Mouse (Mus musculus): ENCODE measurements around the gene Myt1l. TPM values are rescaled to one million over a fixed set of nuclear protein-coding genes. Genes with fewer than 3 reads are reported as not detected.
A peak's percentile ranks its signal among the peaks of the same experiment; 100 is the strongest.

The Myt1l gene
- total RNA-seq, 4 experiments from 2014 or later, result 184 to 212 (median 200) TPM

DNA sequence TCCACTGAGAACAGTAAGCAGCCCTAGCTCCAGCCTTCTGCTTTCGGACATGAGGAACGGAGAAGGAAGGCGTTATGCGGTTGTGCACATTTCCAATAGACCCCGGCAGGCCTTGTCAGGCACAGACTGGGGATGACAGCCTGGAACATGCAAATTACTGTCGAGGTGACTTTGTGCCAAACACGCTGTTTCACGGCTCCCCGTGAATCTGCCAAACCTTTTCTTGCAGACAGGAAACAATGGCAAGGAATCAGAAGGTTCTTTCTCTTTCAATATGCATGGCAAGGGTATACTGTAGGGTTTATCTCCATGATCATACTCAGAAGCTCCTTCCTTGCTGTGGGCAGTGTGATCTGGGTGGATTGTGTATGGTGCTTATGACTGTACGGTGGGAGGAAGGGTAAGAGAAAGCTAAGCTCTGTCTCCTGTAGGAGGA, 127.0 kb downstream of the Myt1l start:
- peak; percentile 50 to 59 for DNase-seq (ENCODE audit: low spot score in 2 of 2)

DNA sequence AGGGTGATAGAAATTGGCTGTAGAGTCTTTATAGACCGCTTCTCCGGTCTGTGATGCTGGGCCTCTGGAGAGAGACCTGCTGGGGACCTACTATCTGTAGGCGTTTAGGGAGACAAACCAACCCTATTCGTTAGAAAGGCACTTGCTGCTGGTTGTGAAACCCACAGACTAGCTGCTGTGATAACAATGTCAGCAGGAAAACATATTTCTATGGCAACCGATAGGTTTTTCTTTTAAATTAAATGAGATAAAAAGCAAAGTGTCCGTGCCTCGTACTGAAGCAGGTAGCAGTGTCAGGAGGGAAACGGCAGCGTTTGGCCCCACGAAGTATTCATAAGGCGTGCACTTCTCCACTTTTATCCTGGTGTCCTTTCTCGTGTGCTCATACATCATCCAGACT, 127.5 kb downstream of the Myt1l start:
- DNase-seq (ENCODE audit: low spot score in 2 of 2), result no peak

DNA sequence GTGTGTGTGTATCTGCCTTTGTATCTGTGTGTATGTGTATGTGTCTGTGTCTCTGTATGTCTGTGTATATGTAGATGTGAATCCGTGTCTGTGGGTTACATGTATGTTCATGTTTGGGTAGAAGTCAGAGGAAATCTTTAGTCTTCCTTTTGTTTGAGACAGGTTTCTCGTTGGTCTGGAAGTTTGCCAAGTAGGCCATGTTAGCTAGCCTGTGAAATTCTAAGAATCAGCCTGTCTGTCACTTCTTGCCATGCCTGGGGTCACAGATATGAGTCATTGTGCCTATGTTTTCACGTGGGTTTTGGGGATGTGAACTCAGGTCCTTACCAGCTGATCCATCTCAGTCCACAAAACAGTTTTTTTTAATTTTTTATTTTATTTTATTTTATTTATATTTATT, 128.9 kb downstream of the Myt1l start:
- DNase-seq (ENCODE audit: low spot score in 2 of 2), result no peak

DNA sequence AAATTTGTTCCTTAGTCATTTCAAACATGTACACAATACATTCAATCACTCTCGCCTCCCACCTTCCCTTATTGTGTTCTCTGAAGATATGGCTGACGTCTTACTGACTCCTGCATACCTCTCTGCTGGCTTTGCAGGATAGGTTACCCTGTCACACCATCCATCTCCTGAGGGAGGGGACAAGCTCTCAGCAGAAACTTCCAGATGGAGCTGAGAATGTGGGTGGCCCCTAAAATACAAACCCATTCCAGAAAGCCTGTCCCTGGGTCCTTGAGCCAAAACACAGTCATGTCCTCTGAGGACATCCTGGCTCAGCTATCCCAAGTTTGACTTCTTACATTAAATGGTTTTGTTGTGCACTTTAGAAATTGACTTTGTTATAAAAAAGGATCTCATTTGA, 129.7 kb downstream of the Myt1l start:
- no peak for DNase-seq (ENCODE audit: low spot score in 2 of 2)

DNA sequence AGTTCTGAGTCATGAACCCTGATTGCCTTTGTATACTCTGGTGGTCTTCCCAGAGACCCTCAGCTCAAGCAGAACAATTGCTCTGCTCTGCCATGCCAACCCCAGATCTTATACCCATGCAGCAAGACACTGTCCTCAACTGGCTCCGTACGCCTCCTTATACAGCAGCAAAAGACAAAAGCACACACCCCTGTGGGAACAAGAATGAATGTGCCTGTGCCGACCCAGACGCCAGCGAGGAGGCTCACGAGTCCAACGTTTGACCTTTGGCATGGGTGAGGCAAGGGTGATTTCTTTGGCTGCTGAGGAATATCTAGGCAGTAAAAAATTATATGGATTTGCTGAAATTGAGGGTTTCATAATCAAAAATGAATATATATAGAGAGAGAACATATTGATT, 143.8 kb downstream of the Myt1l start:
- DNase-seq (ENCODE audit: low spot score in 2 of 2), result no peak

DNA sequence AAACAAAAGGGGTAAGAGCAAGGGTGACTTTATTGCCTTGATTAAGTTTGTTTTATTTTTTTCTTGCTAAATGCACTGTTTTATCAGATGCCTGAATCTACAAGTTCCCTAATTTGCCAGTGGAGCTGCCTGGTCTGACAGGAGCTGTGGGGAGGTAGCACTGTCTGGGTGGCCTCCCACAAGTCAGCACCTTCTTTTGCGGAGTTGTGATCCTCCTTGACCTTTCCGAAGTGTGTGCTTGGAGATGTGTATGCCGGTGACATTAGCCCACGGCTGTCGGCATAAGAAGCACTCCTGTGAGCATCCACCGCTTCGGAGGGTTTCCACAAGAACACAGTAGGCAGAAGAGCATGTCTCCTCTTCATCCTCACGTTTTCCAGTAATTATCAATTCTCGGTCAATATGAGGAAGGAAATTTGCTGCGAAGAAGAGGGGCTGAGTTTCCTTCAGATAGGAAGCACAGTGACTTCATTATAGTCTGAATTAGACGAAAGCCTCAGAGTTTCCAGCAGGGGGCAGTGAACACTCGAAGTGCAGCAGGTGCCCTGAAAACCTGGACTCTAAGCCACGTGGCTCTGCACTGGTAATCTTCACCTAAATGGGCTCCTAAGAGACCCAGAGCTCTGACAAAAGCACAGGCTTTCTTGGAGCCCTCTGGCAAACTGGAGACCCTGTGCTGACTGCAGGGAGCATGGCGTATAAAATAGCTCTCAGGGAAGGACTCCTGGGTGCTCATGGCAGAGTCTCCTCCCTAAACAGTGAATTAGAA, 147.6 kb downstream of the Myt1l start:
- peak; percentile 64 to 72 for DNase-seq (ENCODE audit: low spot score in 2 of 2)

DNA sequence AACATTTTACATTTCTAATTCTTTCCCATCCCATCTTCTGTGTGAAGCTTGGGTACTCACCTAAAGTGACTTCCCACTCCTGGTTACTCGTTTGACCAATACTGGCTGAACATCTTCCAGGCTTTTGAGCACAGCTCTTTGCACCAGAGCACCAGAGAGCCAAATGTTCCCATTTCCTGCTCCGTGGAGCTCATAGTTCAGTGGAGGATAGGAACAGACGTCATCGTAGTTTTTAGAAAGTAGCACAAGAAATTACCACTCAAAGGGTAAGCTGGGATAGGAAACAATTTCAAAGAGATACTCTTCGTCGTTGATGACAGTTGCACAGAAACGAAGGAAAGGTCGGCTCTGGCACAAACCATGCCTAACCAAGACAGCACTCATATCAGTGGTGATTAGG, 154.2 kb downstream of the Myt1l start:
- no peak for DNase-seq (ENCODE audit: low spot score in 2 of 2)

DNA sequence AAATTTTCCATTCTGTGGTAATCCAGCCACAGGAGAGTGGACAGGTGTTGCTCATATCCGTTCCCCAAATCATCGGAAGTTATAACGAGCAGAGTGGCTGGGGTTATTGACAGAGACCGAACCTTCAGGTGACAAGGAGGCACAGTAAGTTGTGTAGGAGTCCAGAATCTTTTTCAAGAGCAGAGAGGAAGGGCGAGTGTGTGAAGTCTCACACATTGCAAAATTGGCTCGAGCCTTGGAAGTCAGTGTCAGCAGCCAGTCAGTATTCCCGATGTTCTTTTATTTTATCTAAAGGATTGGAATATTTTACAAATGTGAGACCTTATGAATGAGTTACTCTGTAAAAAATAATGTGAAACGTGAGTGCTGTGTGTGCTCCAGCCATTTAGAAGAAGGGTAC, 154.8 kb downstream of the Myt1l start:
- DNase-seq (ENCODE audit: low spot score in 2 of 2), result no peak

DNA sequence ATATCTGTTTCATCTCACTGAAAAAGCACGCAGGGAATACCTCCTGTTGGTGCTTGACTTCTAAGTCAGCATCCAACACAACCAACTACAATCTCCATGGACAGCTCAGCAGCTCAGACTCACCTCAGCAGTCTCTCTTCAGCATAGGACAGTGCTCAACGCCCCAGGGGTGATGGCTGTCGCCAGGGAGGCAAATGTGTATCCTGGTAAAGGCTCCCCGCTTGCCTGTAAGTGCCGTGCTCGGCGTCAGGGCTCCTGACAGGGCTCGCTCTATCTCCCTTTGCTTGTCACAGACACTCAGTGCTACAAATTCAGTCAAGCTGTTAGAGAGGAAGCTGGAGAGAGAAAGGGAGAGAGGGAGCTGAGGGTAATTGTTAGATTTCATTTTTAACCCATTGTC, 158.1 kb downstream of the Myt1l start:
- DNase-seq (ENCODE audit: low spot score in 2 of 2), result no peak

DNA sequence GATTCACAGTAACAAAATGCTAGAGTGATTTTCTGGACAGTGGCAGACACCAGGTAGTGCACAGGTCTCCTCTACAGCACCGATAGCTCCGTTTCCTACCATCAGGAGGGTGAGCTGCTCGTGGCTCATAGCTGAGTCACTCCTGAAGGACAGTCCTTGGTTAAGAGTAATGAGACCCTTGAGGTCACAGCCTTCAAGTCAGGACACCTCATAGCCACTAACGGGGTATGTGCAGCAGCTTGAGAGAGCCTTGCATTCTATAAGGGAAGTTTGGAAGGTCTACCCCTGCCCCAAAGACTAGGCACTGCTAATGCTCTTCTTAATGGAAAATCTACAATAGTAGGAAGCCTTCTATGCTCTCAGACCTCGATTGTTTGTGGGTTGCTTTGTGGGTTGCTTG, 163.4 kb downstream of the Myt1l start:
- no peak for DNase-seq (ENCODE audit: low spot score in 2 of 2)

DNA sequence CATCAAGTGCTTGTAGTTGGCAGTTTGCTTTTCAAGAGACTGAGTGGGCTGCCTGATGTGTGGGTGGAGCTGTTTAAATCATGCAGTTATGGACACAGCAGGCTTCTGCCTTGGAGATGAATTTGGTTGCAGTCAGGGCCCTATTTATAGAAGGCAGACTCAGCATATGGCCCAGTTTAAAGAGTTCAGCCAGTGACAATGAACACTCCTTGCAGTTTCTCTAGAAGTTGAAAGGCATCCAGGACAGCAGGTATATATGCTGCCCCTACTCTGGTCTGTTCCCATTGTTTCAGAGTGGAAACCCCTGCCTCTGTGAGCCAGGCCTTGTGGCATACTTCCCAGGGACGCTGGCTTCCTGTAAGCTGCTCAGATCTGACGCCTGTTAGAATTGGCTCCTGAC, 167.0 kb downstream of the Myt1l start:
- DNase-seq (ENCODE audit: low spot score in 2 of 2), result peak; percentile 72 to 80

DNA sequence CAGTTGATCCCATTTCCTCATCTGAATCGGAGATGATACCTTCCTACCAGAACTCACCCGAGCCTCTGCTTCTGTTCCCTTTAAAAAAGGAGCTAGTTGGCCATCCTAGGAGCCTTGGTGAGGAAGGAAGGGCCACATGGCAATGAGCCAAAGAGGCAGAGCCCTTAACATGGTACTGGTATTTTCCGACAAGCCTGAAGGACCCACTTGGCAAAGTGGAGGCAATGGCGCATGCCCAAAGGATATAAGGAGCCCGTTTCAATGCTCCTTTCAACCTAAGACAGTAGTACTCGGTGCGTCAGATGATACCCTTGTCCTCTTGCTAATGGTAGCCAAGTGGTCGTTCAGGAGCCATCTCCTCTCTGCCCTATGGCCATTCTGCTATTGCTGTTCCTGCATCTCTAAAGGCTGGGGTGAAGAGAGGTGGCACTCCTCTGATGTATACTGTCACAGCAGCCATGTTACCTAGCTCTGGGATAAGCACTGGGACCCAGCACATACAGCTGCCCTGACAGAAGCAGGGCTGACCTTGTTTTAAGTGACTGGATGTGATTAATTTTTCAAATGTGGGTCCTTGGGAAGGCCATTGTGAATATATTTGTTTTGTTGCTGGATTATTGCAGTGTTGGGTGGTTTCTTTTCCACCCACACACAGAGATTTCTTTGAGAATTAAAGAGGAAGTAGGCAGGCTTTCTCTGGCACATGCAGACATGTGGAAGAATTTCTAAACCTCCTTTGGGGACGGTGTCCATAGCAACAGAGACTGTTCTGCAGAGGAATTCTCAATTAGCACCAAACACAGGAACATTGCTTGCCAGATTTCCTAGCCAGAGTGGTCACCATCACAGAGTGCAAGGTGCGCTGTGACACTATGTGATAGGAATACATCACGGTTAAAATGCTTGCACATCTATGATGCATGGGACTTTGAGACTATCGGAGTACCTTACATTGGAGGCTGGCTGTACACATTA, 169.6 kb downstream of the Myt1l start:
- peak; percentile 73 to 84 for DNase-seq (ENCODE audit: low spot score in 2 of 2)

DNA sequence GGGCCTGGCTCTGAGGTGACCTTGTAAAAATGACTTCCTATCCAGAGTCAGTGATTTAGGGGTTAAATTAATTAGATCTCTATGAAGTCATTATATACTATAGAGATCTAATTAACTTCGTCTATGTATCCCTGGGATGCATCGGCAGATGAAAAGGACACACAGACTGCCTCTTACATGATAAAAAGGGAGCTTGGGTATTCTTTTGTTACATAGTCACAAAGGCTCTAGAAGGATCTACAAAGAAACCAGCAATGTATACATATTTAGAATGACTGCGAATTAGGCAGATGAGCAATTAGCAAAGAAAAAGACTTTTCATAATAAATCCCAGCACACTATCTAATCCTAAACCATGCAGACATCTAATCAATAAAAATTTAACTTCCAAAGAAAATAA, 170.4 kb downstream of the Myt1l start:
- DNase-seq (ENCODE audit: low spot score in 2 of 2), result no peak

DNA sequence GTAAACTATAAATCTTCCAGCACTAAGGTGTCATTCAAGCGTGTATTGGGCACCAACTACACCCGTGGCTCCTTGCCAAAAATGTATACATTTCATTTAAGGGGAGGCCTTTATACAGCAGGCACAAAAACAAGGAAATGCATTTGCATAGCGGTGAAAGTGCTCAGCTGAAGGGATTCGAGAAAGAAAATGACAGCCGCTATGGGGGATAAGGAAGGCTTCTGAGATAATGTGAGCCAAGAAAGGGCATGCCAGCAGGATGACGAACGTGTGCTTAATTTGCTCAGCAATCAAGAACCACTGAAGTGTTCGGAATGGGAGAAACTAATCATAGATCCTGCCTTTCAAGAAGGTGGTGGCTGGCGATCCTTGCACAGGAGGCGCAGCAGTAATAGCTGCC, 170.8 kb downstream of the Myt1l start:
- DNase-seq (ENCODE audit: low spot score in 2 of 2), result no peak

DNA sequence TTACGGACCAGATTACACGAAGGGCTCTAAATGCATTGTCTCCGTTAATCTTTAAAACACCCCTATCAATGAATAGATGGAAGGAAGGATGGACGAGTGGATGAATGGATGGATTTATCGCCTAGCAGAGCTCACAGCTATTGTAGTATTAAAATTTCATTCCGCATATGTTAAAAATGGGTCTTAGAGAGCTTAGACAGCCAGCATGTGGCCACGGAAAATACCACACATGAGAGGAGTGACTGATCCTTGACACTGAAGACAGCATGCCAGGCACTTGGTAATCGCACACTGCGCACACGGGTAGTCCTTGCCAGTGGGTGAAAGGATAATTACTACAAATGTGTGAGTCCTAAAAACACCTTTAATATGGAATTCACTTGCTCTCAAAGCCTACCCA, 171.2 kb downstream of the Myt1l start:
- no peak for DNase-seq (ENCODE audit: low spot score in 2 of 2)

DNA sequence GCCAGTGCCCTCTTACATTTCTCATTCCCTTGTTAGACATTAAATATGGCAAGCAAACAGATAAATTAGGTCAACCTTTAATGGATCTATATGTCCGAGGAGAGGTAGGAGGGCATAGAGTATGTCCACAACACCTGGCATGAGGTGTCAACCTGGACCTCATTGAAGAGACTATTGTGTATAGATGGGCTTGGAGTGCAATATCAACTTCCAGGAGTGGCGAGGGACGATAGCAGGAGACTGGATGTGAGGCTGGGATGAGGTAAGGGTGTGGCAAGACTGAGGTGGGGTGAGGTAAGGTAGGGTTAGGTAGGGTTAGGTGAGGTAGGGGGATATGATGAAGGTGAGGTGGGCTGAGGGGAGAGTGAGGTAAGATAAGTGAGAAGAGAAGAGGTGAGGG, 171.8 kb downstream of the Myt1l start:
- DNase-seq (ENCODE audit: low spot score in 2 of 2), result no peak

DNA sequence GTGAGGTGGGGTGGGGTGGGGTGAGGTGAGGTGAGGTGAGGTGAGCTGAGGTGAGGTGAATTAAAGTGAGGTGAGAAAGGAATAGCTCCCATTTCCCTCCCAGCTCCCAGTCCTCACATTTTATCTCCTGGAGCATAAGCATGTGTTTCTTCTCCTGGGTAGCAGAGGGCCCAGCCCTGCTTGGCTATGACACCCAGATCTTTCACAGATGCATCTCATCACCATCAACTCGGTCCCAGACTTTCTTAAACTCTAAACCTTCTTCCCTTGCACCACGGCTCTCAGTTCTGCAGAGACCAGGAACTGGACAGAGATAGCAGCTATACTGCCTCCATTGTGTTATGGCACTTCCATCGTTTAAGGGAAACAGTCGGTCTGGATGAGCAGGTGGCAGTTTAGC, 172.9 kb downstream of the Myt1l start:
- DNase-seq (ENCODE audit: low spot score in 2 of 2), result no peak

DNA sequence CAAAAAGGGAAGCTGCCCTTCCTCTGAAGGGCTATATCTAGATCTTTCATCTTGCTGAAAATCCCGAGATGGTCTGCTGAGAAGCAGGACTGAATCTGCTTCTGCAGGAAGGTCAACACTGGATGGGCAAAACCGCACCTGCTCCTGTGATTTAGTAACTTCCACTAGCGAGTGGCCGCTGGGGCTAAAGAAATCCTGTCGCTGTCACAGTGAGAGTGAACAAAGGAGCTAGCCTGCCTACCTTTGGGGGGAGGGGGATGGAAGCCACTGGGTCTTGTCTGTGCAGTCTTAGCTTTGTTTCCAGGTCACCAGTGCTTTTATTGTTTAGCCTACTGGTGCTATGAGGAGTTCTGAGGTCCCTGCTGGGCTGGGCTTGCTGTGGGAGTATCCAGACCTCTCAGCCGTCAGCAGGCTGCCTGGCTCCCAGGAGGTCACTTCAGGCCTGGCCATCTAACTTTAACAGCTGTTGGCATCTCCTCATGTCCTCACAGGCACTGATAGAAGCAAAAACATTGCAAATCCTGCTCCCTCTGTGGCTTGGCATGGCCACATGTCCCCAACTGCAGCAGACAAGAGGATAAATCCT, 173.6 kb downstream of the Myt1l start:
- DNase-seq (ENCODE audit: low spot score in 2 of 2), result no peak

DNA sequence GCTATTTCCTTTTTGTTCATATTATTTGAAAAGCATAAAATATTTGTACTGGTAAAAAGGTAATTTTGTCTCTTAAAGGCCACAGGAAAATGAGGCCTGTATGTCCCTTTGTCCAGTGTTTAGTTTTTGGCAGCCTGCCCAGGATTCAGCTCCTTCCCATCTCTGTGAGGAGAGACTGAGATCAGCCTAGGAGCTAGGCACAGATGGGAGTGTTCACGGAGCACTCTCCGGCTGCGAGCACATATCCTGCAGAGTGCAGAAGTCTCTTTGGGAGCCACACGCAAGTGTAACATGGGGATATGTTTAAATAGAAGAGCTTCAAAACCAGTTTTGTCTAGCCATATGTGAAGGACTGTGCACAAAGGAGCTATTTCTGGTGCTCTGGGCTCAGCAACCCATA, 174.4 kb downstream of the Myt1l start:
- peak in 1 of 2 experiments; percentile 41 for DNase-seq (ENCODE audit: low spot score in 2 of 2)

DNA sequence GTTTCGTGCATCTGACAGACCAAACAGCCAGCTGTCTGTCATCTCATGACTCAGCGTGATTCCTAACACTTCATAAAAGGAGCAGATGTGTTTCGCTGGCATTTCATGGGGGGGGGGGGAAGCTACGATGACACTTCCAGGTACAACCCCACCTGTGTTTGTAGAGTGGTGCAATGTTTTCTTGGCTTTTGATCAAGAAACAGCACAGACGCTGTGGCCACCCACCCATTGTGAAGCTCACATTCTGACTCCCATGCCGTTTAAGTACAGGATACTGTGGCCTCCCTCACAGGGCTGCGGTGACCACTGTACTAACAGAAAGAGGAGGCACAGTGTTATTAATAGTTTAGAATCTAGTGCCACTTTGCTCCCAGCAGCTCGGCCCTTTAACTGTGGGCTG, 175.4 kb downstream of the Myt1l start:
- no peak for DNase-seq (ENCODE audit: low spot score in 2 of 2)

DNA sequence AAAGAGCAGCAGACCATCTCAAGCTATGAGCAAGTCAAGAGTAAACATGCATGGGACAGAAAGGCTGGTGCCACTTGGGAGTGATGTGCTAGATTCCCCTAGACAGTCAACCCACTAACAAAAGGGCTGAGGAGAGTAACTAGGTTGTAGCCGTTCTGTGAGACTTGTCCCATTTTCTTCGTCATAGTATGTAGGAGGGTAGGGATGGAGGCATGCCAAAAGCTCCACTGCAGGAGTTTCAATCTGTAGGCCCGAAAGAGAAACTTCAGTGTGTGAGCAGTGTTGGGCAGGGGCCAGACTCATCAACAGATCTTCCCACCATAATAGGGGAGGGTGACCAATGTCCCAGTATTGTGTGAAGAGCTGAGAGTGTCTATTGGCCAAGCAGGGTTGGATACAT, 178.9 kb downstream of the Myt1l start:
- no peak for DNase-seq (ENCODE audit: low spot score in 2 of 2)

DNA sequence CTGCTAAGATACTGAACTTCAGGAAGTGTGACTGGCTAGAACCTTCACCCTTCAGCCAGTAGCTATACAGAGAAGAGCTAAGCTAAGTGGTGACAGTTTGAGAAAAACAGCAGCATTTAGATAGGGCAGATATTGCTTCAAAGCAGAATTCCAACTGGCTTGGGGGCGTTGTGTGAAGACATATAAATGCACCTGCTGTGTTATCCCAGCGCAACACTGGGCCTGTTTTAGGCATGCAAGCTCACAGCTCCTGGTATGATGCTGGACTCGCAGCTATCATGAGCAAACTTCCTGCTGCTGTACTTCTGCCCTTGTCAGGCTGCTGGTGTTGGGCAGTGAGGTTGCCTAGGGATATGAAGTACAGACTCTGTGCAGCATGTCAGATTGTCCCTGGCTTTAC, 180.0 kb downstream of the Myt1l start:
- peak in 1 of 2 experiments; percentile 54 for DNase-seq (ENCODE audit: low spot score in 2 of 2)

Data from layer of hippocampus, adult 8-10 months (tissue).